Mouse (Mus musculus): Measurements from ENCODE around the gene Olfr630. TPM values are rescaled to one million over a fixed set of nuclear protein-coding genes. Genes with fewer than 3 reads are reported as not detected.
"Not testable (repeated sequence)": the region's sequence is repeated elsewhere in the genome, so short reads cannot be mapped to it uniquely, and the experiment has no call there.

Gene Olfr630
- not detected in 2 replicates for polyA plus RNA-seq (2015; fragmentation: Nextera tagmentation; extraction: Ambion mirVana)

GRCm38 (mm10) chr7:103757233-103757632 is at the start of gene Olfr630:
Olfr630 (minus strand) TSS chr7:103757333.
- no peak for ATAC-seq (ENCODE audit: insufficient read depth, low FRiP score)
- 31% methylated on average over 2 of the region's 2 CpGs for WGBS
- Histone ChIP-seq H3K36me3 (ENCODE audit: control insufficient read depth, insufficient read depth, low read length) (no peaks in the 10 kb centered on the region), H3K4me2 (ENCODE audit: low read depth, low read length) (no peak within 1 kb of the TSS), H3K9ac (ENCODE audit: low read length) (no peak within 1 kb of the TSS), H3K27me3 (ENCODE audit: control insufficient read depth, insufficient read depth, low read length) (no peaks in the 10 kb centered on the region), H3K27ac (ENCODE audit: low read length) (no peak within 1 kb of the TSS), H3K4me3 (replicated peaks; ENCODE audit: low read length) (no peak within 1 kb of the TSS), H3K4me1 (ENCODE audit: control insufficient read depth, insufficient read depth, low read length) (no peaks in the 10 kb centered on the region), H3K9me3 (replicated peaks; ENCODE audit: control insufficient read depth, low read length) (no peaks in the 10 kb centered on the region)

- Histone ChIP-seq H3K9ac (ENCODE audit: low read length) (no peak overlapping the region), H3K4me3 (replicated peaks; ENCODE audit: low read length) (no peak overlapping the region), H3K9me3 (replicated peaks; ENCODE audit: control insufficient read depth, low read length) (no peaks in the 10 kb centered on the region), H3K27ac (ENCODE audit: low read length) (no peak overlapping the region), H3K27me3 (ENCODE audit: control insufficient read depth, insufficient read depth, low read length) (no peaks in the 10 kb centered on the region), H3K4me1 (ENCODE audit: control insufficient read depth, insufficient read depth, low read length) (no peaks in the 10 kb centered on the region), H3K4me2 (ENCODE audit: low read depth, low read length) (no peak overlapping the region), H3K36me3 (ENCODE audit: control insufficient read depth, insufficient read depth, low read length) (no peaks in the 10 kb centered on the region)
- WGBS: 45% methylated on average over 1 of the region's 1 CpGs
- ATAC-seq (ENCODE audit: insufficient read depth, low FRiP score): no peak
Observed at GRCm38 (mm10) chr7:103806856-103807255, 49.7 kb upstream of the Olfr630 start.

- no peak overlapping the region for H3K4me2 ChIP-seq (ENCODE audit: low read depth, low read length)
- H3K36me3 ChIP-seq (ENCODE audit: control insufficient read depth, insufficient read depth, low read length): no peaks in the 10 kb centered on the region
- H3K27me3 ChIP-seq (ENCODE audit: control insufficient read depth, insufficient read depth, low read length): no peaks in the 10 kb centered on the region
- H3K9ac ChIP-seq (ENCODE audit: low read length): no peak overlapping the region
- no peak overlapping the region for H3K27ac ChIP-seq (ENCODE audit: low read length)
- H3K9me3 ChIP-seq (replicated peaks; ENCODE audit: control insufficient read depth, low read length): no peaks in the 10 kb centered on the region
- ATAC-seq (ENCODE audit: insufficient read depth, low FRiP score): no peak
- WGBS: 24% methylated on average over 4 of the region's 4 CpGs
- H3K4me3 ChIP-seq (replicated peaks; ENCODE audit: low read length): no peak overlapping the region
- no peaks in the 10 kb centered on the region for H3K4me1 ChIP-seq (ENCODE audit: control insufficient read depth, insufficient read depth, low read length)
Observed at GRCm38 (mm10) chr7:103792669-103793388, 35.7 kb upstream of the Olfr630 start.

GRCm38 (mm10) chr7:103791721-103792120 is 34.6 kb upstream of the Olfr630 start, which contains the start of gene Olfr67:
Olfr67 (minus strand) TSS chr7:103791821.
- H3K27ac ChIP-seq (ENCODE audit: low read length): no peak within 1 kb of the TSS
- H3K9me3 ChIP-seq (replicated peaks; ENCODE audit: control insufficient read depth, low read length): no peaks in the 10 kb centered on the region
- H3K36me3 ChIP-seq (ENCODE audit: control insufficient read depth, insufficient read depth, low read length): no peaks in the 10 kb centered on the region
- H3K9ac ChIP-seq (ENCODE audit: low read length): no peak within 1 kb of the TSS
- H3K4me2 ChIP-seq (ENCODE audit: low read depth, low read length): no peak within 1 kb of the TSS
- H3K4me3 ChIP-seq (replicated peaks; ENCODE audit: low read length): no peak within 1 kb of the TSS
- no peak for ATAC-seq (ENCODE audit: insufficient read depth, low FRiP score)
- H3K4me1 ChIP-seq (ENCODE audit: control insufficient read depth, insufficient read depth, low read length): no peaks in the 10 kb centered on the region
- no peaks in the 10 kb centered on the region for H3K27me3 ChIP-seq (ENCODE audit: control insufficient read depth, insufficient read depth, low read length)
- WGBS: 71% methylated on average over 3 of the region's 3 CpGs

GRCm38 (mm10) chr7:103779598-103779997 is 22.5 kb upstream of the Olfr630 start, which contains the start of gene Olfr68:
Olfr68 (minus strand) TSS chr7:103779698.
- Histone ChIP-seq H3K4me3 (replicated peaks; ENCODE audit: low read length) (no peak within 1 kb of the TSS), H3K9ac (ENCODE audit: low read length) (no peak within 1 kb of the TSS), H3K27me3 (ENCODE audit: control insufficient read depth, insufficient read depth, low read length) (no peaks in the 10 kb centered on the region), H3K36me3 (ENCODE audit: control insufficient read depth, insufficient read depth, low read length) (no peaks in the 10 kb centered on the region), H3K27ac (ENCODE audit: low read length) (no peak within 1 kb of the TSS), H3K4me2 (ENCODE audit: low read depth, low read length) (no peak within 1 kb of the TSS), H3K9me3 (replicated peaks; ENCODE audit: control insufficient read depth, low read length) (no peaks in the 10 kb centered on the region), H3K4me1 (ENCODE audit: control insufficient read depth, insufficient read depth, low read length) (no peaks in the 10 kb centered on the region)
- no peak for ATAC-seq (ENCODE audit: insufficient read depth, low FRiP score)
- WGBS: 63% methylated on average over 3 of the region's 3 CpGs

GRCm38 (mm10) chr7:103777652-103778051 is 20.5 kb upstream of the Olfr630 start:
- H3K4me1 ChIP-seq (ENCODE audit: control insufficient read depth, insufficient read depth, low read length); H3K27ac ChIP-seq (ENCODE audit: low read length); H3K4me3 ChIP-seq (replicated peaks; ENCODE audit: low read length); ATAC-seq (ENCODE audit: insufficient read depth, low FRiP score); H3K9me3 ChIP-seq (replicated peaks; ENCODE audit: control insufficient read depth, low read length); H3K4me2 ChIP-seq (ENCODE audit: low read depth, low read length); H3K27me3 ChIP-seq (ENCODE audit: control insufficient read depth, insufficient read depth, low read length); H3K9ac ChIP-seq (ENCODE audit: low read length); H3K36me3 ChIP-seq (ENCODE audit: control insufficient read depth, insufficient read depth, low read length): not testable (repeated sequence)
- 66% methylated on average over 4 of the region's 4 CpGs for WGBS

- WGBS: 78% methylated on average over 2 of the region's 2 CpGs
- no peak within 1 kb of the TSS for H3K9ac ChIP-seq (ENCODE audit: low read length)
- H3K36me3 ChIP-seq (ENCODE audit: control insufficient read depth, insufficient read depth, low read length): no peaks in the 10 kb centered on the region
- no peak within 1 kb of the TSS for H3K4me3 ChIP-seq (replicated peaks; ENCODE audit: low read length)
- H3K4me1 ChIP-seq (ENCODE audit: control insufficient read depth, insufficient read depth, low read length): no peaks in the 10 kb centered on the region
- no peak for ATAC-seq (ENCODE audit: insufficient read depth, low FRiP score)
- H3K9me3 ChIP-seq (replicated peaks; ENCODE audit: control insufficient read depth, low read length): no peaks in the 10 kb centered on the region
- no peak within 1 kb of the TSS for H3K27ac ChIP-seq (ENCODE audit: low read length)
- no peak within 1 kb of the TSS for H3K4me2 ChIP-seq (ENCODE audit: low read depth, low read length)
- no peaks in the 10 kb centered on the region for H3K27me3 ChIP-seq (ENCODE audit: control insufficient read depth, insufficient read depth, low read length)
Observed at GRCm38 (mm10) chr7:103771494-103771893, 14.4 kb upstream of the Olfr630 start, which contains the start of gene Olfr69. Olfr69 (minus strand) TSS chr7:103771594.

- H3K9me3 ChIP-seq (replicated peaks; ENCODE audit: control insufficient read depth, low read length); H3K4me3 ChIP-seq (replicated peaks; ENCODE audit: low read length); ATAC-seq (ENCODE audit: insufficient read depth, low FRiP score); H3K9ac ChIP-seq (ENCODE audit: low read length); H3K4me1 ChIP-seq (ENCODE audit: control insufficient read depth, insufficient read depth, low read length); H3K36me3 ChIP-seq (ENCODE audit: control insufficient read depth, insufficient read depth, low read length); H3K4me2 ChIP-seq (ENCODE audit: low read depth, low read length); H3K27me3 ChIP-seq (ENCODE audit: control insufficient read depth, insufficient read depth, low read length); H3K27ac ChIP-seq (ENCODE audit: low read length): not testable (repeated sequence)
- 83% methylated on average over 5 of the region's 6 CpGs for WGBS
Observed at GRCm38 (mm10) chr7:103767687-103768086, 10.6 kb upstream of the Olfr630 start.

GRCm38 (mm10) chr7:103762212-103762611 is 5.1 kb upstream of the Olfr630 start:
- H3K27ac ChIP-seq (ENCODE audit: low read length); H3K4me2 ChIP-seq (ENCODE audit: low read depth, low read length); H3K9ac ChIP-seq (ENCODE audit: low read length); H3K4me3 ChIP-seq (replicated peaks; ENCODE audit: low read length); H3K4me1 ChIP-seq (ENCODE audit: control insufficient read depth, insufficient read depth, low read length); H3K36me3 ChIP-seq (ENCODE audit: control insufficient read depth, insufficient read depth, low read length); ATAC-seq (ENCODE audit: insufficient read depth, low FRiP score); H3K27me3 ChIP-seq (ENCODE audit: control insufficient read depth, insufficient read depth, low read length); H3K9me3 ChIP-seq (replicated peaks; ENCODE audit: control insufficient read depth, low read length): not testable (repeated sequence)
- 80% methylated on average over 6 of the region's 6 CpGs for WGBS

Data from stomach, embryonic 16.5 days (tissue).